ENCODE assay signal across 8 mouse cellular contexts in genomic region chr3:86807750-86808467, GRCm38 (mm10).
DNase-seq lines count a peak whose midpoint lies in the region; ATAC-seq and TF ChIP-seq lines count a peak whose summit lies in the region.

No protein-coding gene starts in this region.

- WGBS in intestine, embryonic 14.5 days: 66% methylated on average over 14 of the region's 14 CpGs
- 64% methylated on average over 14 of the region's 14 CpGs for WGBS in intestine, embryonic 15.5 days
- WGBS in embryonic facial prominence, embryonic 11.5 days: 81% methylated on average over 14 of the region's 14 CpGs
- whole genome bisulfite sequencing in limb, embryonic 10.5 days: 84% methylated on average over 14 of the region's 14 CpGs

- H3K4me3 ChIP-seq in intestine, embryonic 14.5 days (ENCODE audit: low read depth, low read length): no peak overlapping the region
- no peak overlapping the region for H3K4me3 ChIP-seq in intestine, embryonic 15.5 days (replicated peaks)
- no peak overlapping the region for H3K4me3 ChIP-seq in E14TG2a.4 (replicated peaks; ENCODE audit: low read length)
- no peak overlapping the region for H3K4me3 ChIP-seq in embryonic facial prominence, embryonic 11.5 days (ENCODE audit: low read depth, low read length)
- H3K4me3 ChIP-seq in limb, embryonic 10.5 days: no peak overlapping the region

- no peak overlapping the region for H3K9ac ChIP-seq in intestine, embryonic 14.5 days (ENCODE audit: low read length)
- H3K9ac ChIP-seq in intestine, embryonic 15.5 days: no peak overlapping the region
- no peak overlapping the region for H3K9ac ChIP-seq in embryonic facial prominence, embryonic 11.5 days (replicated peaks; ENCODE audit: low read length)

- no peaks in the 10 kb centered on the region for H3K27me3 ChIP-seq in intestine, embryonic 14.5 days (replicated peaks; ENCODE audit: control insufficient read depth, insufficient read depth, low read length)
- no peaks in the 10 kb centered on the region for H3K27me3 ChIP-seq in intestine, embryonic 15.5 days (replicated peaks)
- no peaks in the 10 kb centered on the region for H3K27me3 ChIP-seq in E14TG2a.4 (ENCODE audit: insufficient read depth, low read length)
- no peaks in the 10 kb centered on the region for H3K27me3 ChIP-seq in embryonic facial prominence, embryonic 11.5 days (ENCODE audit: control insufficient read depth, insufficient read depth, low read length)
- no peaks in the 10 kb centered on the region for H3K27me3 ChIP-seq in limb, embryonic 10.5 days (ENCODE audit: low read depth, poor library complexity, severe bottlenecking)

- DNase-seq in intestine, embryonic 14.5 days (ENCODE audit: low spot score): no peak
- DNase-seq in adrenal gland, postnatal 14 days: peak; percentile 69
- DNase-seq in embryonic facial prominence, embryonic 11.5 days (ENCODE audit: low spot score): peak; percentile 52
- DNase-seq in limb, embryonic 10.5 days (ENCODE audit: low spot score): peak; percentile 61
- DNase-seq in right cerebral cortex, postnatal 10 days (ENCODE audit: low spot score in 2 of 2): peak; percentile 83
- DNase-seq in urinary bladder, adult 2 months (ENCODE audit: low spot score): no peak

- no peak for ATAC-seq in intestine, embryonic 14.5 days (replicated peaks; ENCODE audit: low FRiP score, low TSS enrichment, low read depth)
- no peak for ATAC-seq in intestine, embryonic 15.5 days
- ATAC-seq in embryonic facial prominence, embryonic 11.5 days (replicated peaks; ENCODE audit: insufficient number of reproducible peaks, low FRiP score, low TSS enrichment, low read depth): no peak

- peak overlapping the region; percentile 82; the same call in 1 of the 2 replicates for H3K27ac ChIP-seq in intestine, embryonic 14.5 days (ENCODE audit: low read depth)
- H3K27ac ChIP-seq in intestine, embryonic 15.5 days: no peak overlapping the region
- H3K27ac ChIP-seq in embryonic facial prominence, embryonic 11.5 days (replicated peaks; ENCODE audit: low read depth, low read length): no peak overlapping the region
- no peak overlapping the region for H3K27ac ChIP-seq in limb, embryonic 10.5 days

- H3K4me2 ChIP-seq in intestine, embryonic 14.5 days (ENCODE audit: low read length): no peak overlapping the region
- no peak overlapping the region for H3K4me2 ChIP-seq in intestine, embryonic 15.5 days (replicated peaks)
- H3K4me2 ChIP-seq in embryonic facial prominence, embryonic 11.5 days (ENCODE audit: low read depth, low read length): no peak overlapping the region

- 0 out of 2 replicates have a peak, but pooled peaks cover 2% of the 10 kb centered on the region for H3K36me3 ChIP-seq in intestine, embryonic 14.5 days (ENCODE audit: control insufficient read depth, insufficient read depth, low read length)
- H3K36me3 ChIP-seq in intestine, embryonic 15.5 days: no peaks in the 10 kb centered on the region
- H3K36me3 ChIP-seq in E14TG2a.4 (ENCODE audit: insufficient read depth, low read length): peaks cover 27% of the 10 kb centered on the region
- no peaks in the 10 kb centered on the region for H3K36me3 ChIP-seq in embryonic facial prominence, embryonic 11.5 days (replicated peaks; ENCODE audit: control insufficient read depth, insufficient read depth, low read depth, low read length)
- no peaks in the 10 kb centered on the region for H3K36me3 ChIP-seq in limb, embryonic 10.5 days

- peak; percentile 85 for TF ChIP-seq CTCF in E14TG2a.4 (conservative IDR thresholded peaks at IDR 0.05; ENCODE audit: low read length)

- peaks cover 20% of the 10 kb centered on the region; the same call in 1 of the 2 replicates for H3K4me1 ChIP-seq in intestine, embryonic 14.5 days (replicated peaks; ENCODE audit: control insufficient read depth, insufficient read depth, low read length)
- H3K4me1 ChIP-seq in intestine, embryonic 15.5 days (replicated peaks): peaks cover 4% of the 10 kb centered on the region; the same call in 1 of the 2 replicates
- H3K4me1 ChIP-seq in E14TG2a.4 (replicated peaks; ENCODE audit: low read depth, low read length): peaks cover 19% of the 10 kb centered on the region
- no peaks in the 10 kb centered on the region for H3K4me1 ChIP-seq in embryonic facial prominence, embryonic 11.5 days (ENCODE audit: control insufficient read depth, insufficient read depth, low read length)
- H3K4me1 ChIP-seq in limb, embryonic 10.5 days: peaks cover 24% of the 10 kb centered on the region; the same call in 1 of the 2 replicates

- no peaks in the 10 kb centered on the region for H3K9me3 ChIP-seq in intestine, embryonic 14.5 days (ENCODE audit: control insufficient read depth, low read length)
- no peaks in the 10 kb centered on the region for H3K9me3 ChIP-seq in intestine, embryonic 15.5 days
- H3K9me3 ChIP-seq in E14TG2a.4 (ENCODE audit: low read length): no peaks in the 10 kb centered on the region
- no peaks in the 10 kb centered on the region for H3K9me3 ChIP-seq in embryonic facial prominence, embryonic 11.5 days (replicated peaks; ENCODE audit: control insufficient read depth, low read length)
- H3K9me3 ChIP-seq in limb, embryonic 10.5 days (replicated peaks): no peaks in the 10 kb centered on the region

Comparison
In these comparisons a context has a peak if more than half of its experiments do, and no peak if none do; other contexts are left out.
1. DNase-seq: peak in adrenal gland, postnatal 14 days (single experiment), embryonic facial prominence, embryonic 11.5 days (single experiment), limb, embryonic 10.5 days (single experiment) and right cerebral cortex, postnatal 10 days (2 of 2); none in intestine, embryonic 14.5 days (single experiment) and urinary bladder, adult 2 months (single experiment).